In genomic region chr15:66442333-66442732, GRCm38 (mm10) we compare ENCODE assay signal across 9 mouse cellular contexts. TPM values are rescaled to one million over a fixed set of nuclear protein-coding genes. Genes with fewer than 3 reads are reported as not detected.
DNase-seq lines count a peak whose midpoint lies in the region; ATAC-seq and TF ChIP-seq lines count a peak whose summit lies in the region.
"Had no signal": no experiment of that assay in that cellular context is flagged by ENCODE, and none has a peak within 500 bp of the region (broad histone marks: within the 10 kb centered on the region; RNA-seq: fewer than 3 reads in every experiment).

No protein-coding gene starts in this region.

- H3K4me1 ChIP-seq in heart, postnatal 0 days (ENCODE audit: control insufficient read depth, insufficient read depth): no peaks in the 10 kb centered on the region
- no peaks in the 10 kb centered on the region for H3K4me1 ChIP-seq in heart, embryonic 12.5 days (replicated peaks)
- no peaks in the 10 kb centered on the region for H3K4me1 ChIP-seq in ES-Bruce4 (ENCODE audit: control insufficient read depth, insufficient read depth, low read length)
- no peaks in the 10 kb centered on the region for H3K4me1 ChIP-seq in midbrain, embryonic 15.5 days
- H3K4me1 ChIP-seq: limb, embryonic 15.5 days had no signal

- DNase-seq in heart, postnatal 0 days (ENCODE audit: low spot score): peak; percentile 31
- peak; percentile 66 for DNase-seq in cerebellum, adult 9-10 months
- DNase-seq in frontal cortex, postnatal 14 days (ENCODE audit: low spot score in 2 of 2): peak; percentile 48 to 59
- DNase-seq in layer of hippocampus, postnatal 14 days (ENCODE audit: low spot score in 2 of 2): peak; percentile 45 to 71
- peak; percentile 30 for DNase-seq in thymus, postnatal 25 days

- H3K27ac ChIP-seq in heart, postnatal 0 days (ENCODE audit: low read depth): no peak overlapping the region
- no peak overlapping the region for H3K27ac ChIP-seq in heart, embryonic 12.5 days (ENCODE audit: poor library complexity, severe bottlenecking)
- no peak overlapping the region for H3K27ac ChIP-seq in ES-Bruce4 (ENCODE audit: insufficient read depth, low read length)
- H3K27ac ChIP-seq in midbrain, embryonic 15.5 days: no peak overlapping the region
- H3K27ac ChIP-seq: limb, embryonic 15.5 days had no signal

- no peaks in the 10 kb centered on the region for H3K36me3 ChIP-seq in heart, postnatal 0 days (replicated peaks; ENCODE audit: control insufficient read depth, insufficient read depth, low read length)
- H3K36me3 ChIP-seq in heart, embryonic 12.5 days: no peaks in the 10 kb centered on the region
- H3K36me3 ChIP-seq in ES-Bruce4 (ENCODE audit: control insufficient read depth, insufficient read depth, low read length, poor library complexity, severe bottlenecking): no peaks in the 10 kb centered on the region
- no peaks in the 10 kb centered on the region for H3K36me3 ChIP-seq in midbrain, embryonic 15.5 days (replicated peaks)
- H3K36me3 ChIP-seq: limb, embryonic 15.5 days had no signal

- no peak overlapping the region for H3K9ac ChIP-seq in heart, postnatal 0 days (replicated peaks; ENCODE audit: low read depth, low read length)
- no peak overlapping the region for H3K9ac ChIP-seq in heart, embryonic 12.5 days
- no peak overlapping the region for H3K9ac ChIP-seq in ES-Bruce4 (ENCODE audit: low read depth, poor library complexity, severe bottlenecking)
- no peak overlapping the region for H3K9ac ChIP-seq in midbrain, embryonic 15.5 days
- H3K9ac ChIP-seq: limb, embryonic 15.5 days had no signal

- TF ChIP-seq EP300 in heart, postnatal 0 days (IDR thresholded peaks at IDR 0.05; ENCODE audit: low read depth): no peak
- no peak for TF ChIP-seq EP300 in ES-Bruce4 (IDR thresholded peaks at IDR 0.05; ENCODE audit: insufficient read depth, low read depth, low read length)

- 30% methylated on average over 3 of the region's 3 CpGs for WGBS in heart, postnatal 0 days
- 26% methylated on average over 3 of the region's 3 CpGs for WGBS in heart, embryonic 12.5 days
- WGBS in midbrain, embryonic 15.5 days: 39% methylated on average over 3 of the region's 3 CpGs

- H3K9me3 ChIP-seq in heart, postnatal 0 days (replicated peaks; ENCODE audit: control insufficient read depth, low read length): no peaks in the 10 kb centered on the region
- no peaks in the 10 kb centered on the region for H3K9me3 ChIP-seq in heart, embryonic 12.5 days (replicated peaks)
- no peaks in the 10 kb centered on the region for H3K9me3 ChIP-seq in ES-Bruce4 (replicated peaks; ENCODE audit: control insufficient read depth, insufficient read depth, low read length, poor library complexity, severe bottlenecking)
- H3K9me3 ChIP-seq in midbrain, embryonic 15.5 days: no peaks in the 10 kb centered on the region
- H3K9me3 ChIP-seq: limb, embryonic 15.5 days had no signal

- peak; percentile 75 for TF ChIP-seq CTCF in heart, postnatal 0 days (IDR thresholded peaks at IDR 0.05; ENCODE audit: low read depth)
- TF ChIP-seq CTCF in ES-Bruce4 (IDR thresholded peaks at IDR 0.05; ENCODE audit: low read depth, low read length): peak; percentile 35

- ATAC-seq in heart, postnatal 0 days (ENCODE audit: insufficient read depth, low read depth): no peak
- no peak for ATAC-seq in heart, embryonic 12.5 days (ENCODE audit: insufficient number of reproducible peaks, low FRiP score)
- ATAC-seq in midbrain, embryonic 15.5 days (replicated peaks): peak; percentile 89

- no peak overlapping the region for H3K4me2 ChIP-seq in heart, postnatal 0 days (ENCODE audit: low read depth, low read length)
- H3K4me2 ChIP-seq in heart, embryonic 12.5 days: no peak overlapping the region
- no peak overlapping the region for H3K4me2 ChIP-seq in midbrain, embryonic 15.5 days
- H3K4me2 ChIP-seq: limb, embryonic 15.5 days had no signal

- TF ChIP-seq POLR2A in ES-Bruce4 (IDR thresholded peaks at IDR 0.05; ENCODE audit: insufficient read depth, low read length): no peak

- H3K4me3 ChIP-seq in heart, postnatal 0 days (ENCODE audit: low read depth, low read length): no peak overlapping the region
- no peak overlapping the region for H3K4me3 ChIP-seq in heart, embryonic 12.5 days
- H3K4me3 ChIP-seq in ES-Bruce4 (ENCODE audit: low read depth, low read length): no peak overlapping the region
- H3K4me3 ChIP-seq in midbrain, embryonic 15.5 days: no peak overlapping the region
- H3K4me3 ChIP-seq: limb, embryonic 15.5 days had no signal

- H3K27me3 ChIP-seq in heart, postnatal 0 days (ENCODE audit: control insufficient read depth, insufficient read depth, low read length): no peaks in the 10 kb centered on the region
- no peaks in the 10 kb centered on the region for H3K27me3 ChIP-seq in heart, embryonic 12.5 days (replicated peaks)
- no peaks in the 10 kb centered on the region for H3K27me3 ChIP-seq in ES-Bruce4 (ENCODE audit: control insufficient read depth, insufficient read depth, low read length, poor library complexity, severe bottlenecking)
- H3K27me3 ChIP-seq in midbrain, embryonic 15.5 days (replicated peaks): no peaks in the 10 kb centered on the region
- H3K27me3 ChIP-seq: limb, embryonic 15.5 days had no signal

RNA-seq across cellular contexts. Expression of gene Lrrc6, which starts 58.4 kb away (rescaled TPM):
- total RNA-seq in heart, postnatal 0 days (2014; rRNA removed; ENCODE audit: low replicate concordance): not detected in 2 replicates
- 0.05 and 0.21 TPM in 2 replicates for polyA plus RNA-seq in heart, postnatal 0 days (2015; fragmentation: Nextera tagmentation; extraction: Ambion mirVana)
- 0.10 TPM in 1 of 2 replicates, not detected in the other for polyA plus RNA-seq in heart, embryonic 12.5 days (2016; fragmentation: Nextera tagmentation; extraction: Ambion mirVana)
- polyA plus RNA-seq in ES-Bruce4 (2011; ENCODE audit: insufficient read depth, insufficient read length, low read depth, missing spikeins): not detected in 2 replicates
- 1 to 10 TPM; 2.2 to 2.6 TPM for total RNA-seq in layer of hippocampus, postnatal 14 days (2021)
- polyA plus RNA-seq in midbrain, embryonic 15.5 days (2015; fragmentation: Nextera tagmentation; extraction: Ambion mirVana): 1.0 and 1.4 TPM in 2 replicates
- polyA plus RNA-seq: limb, embryonic 15.5 days had no signal
